Mouse (Mus musculus) cerebellum, postnatal 36 days (tissue): ENCODE results near the gene Tpcn1.

Experiments
- DNase-seq, 2 experiments: peaks; one replicate each; pipeline ENCODE4 v3.0.0; 2021 to 2022; ENCODE audit warnings: mixed read lengths in 2 of 2

Tpcn1 gene

DNA sequence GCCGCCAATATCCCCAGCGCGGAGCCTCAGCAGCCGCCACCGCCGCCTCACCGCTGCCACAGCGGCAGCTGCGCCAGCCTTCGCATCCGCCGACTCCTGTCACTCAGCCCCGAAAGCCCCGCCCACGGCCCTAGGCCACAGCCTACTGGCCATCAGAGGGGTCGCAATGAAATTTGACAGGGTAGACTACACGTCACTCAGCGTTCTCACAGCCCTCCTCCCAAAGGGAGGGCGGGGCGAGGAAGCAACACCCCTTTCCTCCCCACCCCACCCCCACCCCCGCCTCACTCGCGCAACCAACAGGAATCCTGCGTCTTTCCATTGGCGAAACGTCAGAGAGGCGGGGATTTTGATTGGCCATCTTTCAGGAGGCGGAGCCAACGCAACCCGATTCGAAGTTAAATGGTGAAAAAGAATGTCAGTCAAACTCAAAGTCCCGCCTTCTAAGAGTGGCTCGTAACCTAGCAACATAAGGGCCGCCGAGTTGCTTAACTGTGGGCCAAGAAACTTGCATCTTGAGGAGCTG, at the start of gene Tpcn1, which contains the start of gene Iqcd:
Tpcn1 (minus strand) TSS at position 105 of the 526 bp plus-strand sequence.
Iqcd (plus strand) TSS at position 448 of the 526 bp plus-strand sequence.
- DNase-seq = peak; percentile 98 to 99

DNA sequence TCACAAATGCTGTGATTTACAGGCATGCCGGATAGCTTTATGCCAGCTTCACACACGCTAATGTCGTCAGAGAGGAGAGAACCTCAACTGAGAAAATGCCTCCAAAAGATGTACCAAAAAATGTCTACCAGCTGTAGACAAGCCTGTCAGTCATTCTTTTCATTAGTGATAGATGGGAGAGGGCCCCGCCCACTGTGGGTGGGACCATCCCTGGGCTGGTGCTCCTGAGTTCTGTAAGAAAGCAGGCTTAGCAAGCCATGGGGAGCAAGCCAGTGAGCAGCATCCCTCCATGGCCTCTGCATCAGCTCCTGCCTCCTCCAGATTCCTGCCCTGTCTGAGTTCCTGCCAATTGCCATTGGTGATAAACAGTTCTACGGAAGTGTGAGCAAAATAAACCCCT, 47.2 kb upstream of the Tpcn1 start:
- no peak for DNase-seq

DNA sequence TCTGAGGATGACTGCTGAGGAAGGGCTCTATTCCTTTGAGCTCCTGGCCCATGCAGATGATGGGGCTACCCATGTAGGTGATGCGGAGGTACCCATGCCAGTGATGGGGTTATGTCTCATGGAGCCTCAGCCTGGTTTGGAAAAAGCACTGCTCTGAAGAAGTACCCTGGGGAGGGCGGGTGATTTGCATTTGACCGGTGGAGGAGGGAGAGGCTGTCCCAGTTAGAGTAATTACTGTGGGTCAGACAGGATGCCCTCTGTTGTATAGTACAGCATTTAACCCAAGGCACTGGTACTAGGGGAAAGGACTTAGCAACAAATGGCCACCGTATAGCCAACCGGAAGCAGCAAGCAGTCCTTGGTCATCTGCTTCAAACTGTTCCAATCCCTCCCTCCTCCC, 46.4 kb upstream of the Tpcn1 start:
- DNase-seq = no peak

DNA sequence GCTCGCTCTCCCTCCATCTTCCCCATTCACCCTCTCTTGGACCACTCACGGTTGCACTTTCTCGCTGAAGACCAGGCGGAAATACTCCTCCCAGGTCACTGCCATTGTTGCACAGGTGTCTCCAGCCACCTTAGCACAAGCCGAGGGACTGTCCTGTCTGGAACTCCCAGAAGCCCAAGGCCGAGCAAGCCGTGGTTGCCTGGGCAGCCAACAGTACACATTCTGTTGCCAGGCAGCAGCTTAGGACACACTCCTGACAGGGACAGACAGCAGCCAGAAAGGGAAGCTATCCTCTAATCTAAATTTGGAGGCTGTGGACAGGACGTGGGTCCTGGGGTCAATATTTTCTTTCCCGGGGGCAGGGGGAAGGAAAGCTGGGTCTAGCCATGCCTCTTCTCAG, 45.7 kb upstream of the Tpcn1 start, which contains the start of gene Cfap73:
Cfap73 (minus strand) TSS at position 105 of the 400 bp plus-strand sequence.
- DNase-seq = no peak

DNA sequence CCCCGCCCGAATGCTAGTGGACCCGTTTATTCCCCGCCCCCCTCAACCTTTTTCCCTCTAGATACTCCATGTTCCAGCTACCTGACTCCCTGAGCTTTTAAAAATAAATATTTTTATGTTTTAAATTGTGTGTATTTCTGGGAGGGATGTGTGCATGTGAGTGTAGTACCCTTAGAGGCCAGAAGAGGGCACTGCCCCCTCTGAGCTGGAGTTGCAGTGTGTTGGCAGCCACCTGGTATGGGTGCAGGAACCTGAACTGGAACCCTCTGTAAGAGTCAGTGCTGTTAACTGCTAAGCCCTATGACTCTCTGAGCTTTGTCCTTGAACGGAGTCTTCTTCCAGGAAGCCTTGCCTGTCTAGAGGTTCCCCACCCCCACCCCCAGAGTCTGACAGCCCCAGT, 43.4 kb upstream of the Tpcn1 start:
- DNase-seq = no peak

DNA sequence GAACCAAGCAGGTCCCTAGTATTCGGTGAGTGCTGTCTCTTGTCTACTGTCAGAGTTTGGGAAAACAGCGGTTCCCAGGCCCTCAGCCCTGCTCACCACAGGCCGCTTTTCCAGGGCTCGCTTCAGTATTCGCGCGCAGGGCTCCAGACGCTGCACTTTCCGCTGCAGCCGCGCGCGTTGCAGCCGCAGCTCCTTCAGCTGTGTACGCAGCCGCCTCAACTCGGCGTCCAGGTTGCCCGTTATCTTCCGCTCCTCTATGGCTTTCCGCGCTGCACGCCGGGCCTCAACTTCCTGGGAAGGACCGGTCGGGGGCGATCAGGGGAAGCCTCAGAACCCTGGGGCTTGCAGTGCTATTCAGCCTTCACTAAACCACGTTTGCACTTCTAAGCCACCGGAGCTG, 42.7 kb upstream of the Tpcn1 start:
- DNase-seq = no peak

DNA sequence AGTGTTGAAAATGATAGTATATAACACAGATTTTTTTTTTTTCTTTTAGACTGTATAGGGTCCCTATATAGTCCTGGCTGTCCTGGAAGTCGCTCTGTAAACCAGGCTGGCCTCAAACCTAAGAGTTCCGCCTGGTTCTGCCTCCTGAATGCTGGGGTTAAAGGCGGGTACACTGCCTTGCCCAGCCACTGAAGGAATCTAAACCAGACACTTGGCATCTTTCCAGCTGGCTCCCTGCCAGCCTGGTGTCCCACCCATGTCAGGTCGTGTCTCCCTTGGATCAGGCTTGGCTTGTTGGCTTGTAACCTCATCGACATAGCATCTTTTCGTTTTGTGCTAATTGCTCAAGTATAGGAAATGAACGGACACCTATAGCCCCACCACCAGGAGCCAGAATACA, 40.2 kb upstream of the Tpcn1 start:
- DNase-seq = no peak

DNA sequence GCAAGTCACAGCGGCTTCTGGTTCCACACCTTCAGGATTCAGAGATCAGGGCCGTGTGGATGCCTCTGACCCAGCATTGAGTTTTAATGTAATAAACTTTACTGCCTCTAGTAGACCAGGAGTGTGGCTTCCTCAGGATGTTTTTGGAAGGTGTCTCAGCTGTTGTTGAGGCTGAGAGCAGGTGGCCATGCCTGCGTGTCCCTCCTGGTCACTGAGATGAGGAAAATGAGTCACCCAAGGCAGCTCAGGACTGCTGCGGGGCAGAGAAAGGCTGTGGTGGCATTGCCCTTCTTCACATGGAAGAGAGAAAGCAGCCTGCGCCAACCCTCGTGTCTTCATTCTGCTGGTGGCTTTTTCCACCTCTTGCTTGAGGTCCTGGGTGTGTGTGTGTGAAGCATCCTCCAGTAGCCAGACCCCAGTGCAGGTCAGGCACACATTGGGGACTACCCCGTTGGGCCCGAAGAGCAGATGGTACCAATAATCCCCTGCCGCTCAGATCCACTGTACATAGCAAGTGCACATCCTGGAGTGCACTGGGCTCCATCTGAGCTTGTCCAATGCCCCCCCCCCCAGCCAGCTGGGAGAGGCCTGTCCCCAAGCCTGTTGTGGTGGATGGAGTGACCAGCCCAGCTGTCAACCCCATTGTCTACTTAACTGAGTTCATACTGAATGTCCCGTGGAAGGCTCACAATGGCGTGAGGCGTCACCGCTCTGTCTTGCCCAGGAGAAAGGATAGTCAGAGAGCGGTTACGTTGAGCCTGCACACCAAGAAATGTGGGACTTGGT, 39.2 kb upstream of the Tpcn1 start:
- no peak for DNase-seq

DNA sequence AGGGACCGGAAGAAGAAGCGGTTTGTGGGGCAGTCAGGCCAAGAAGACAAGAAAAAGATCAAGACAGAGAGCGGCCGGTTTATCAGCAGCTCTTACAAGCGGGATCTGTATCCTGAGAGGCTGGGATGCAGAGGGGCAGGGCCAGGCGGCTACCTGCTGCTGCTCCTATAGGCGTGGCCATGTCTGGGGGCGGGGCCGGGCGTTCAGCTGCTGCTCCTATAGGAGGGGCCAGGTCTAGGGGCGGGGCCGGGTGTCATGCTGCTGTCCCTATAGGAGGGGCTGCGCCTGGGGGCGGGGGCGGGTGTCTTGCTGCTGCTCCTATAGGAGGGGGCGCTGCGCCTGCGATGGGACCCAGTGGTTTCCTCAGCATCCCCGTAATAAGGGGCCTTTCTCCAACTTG, 37.9 kb upstream of the Tpcn1 start:
- no peak for DNase-seq

DNA sequence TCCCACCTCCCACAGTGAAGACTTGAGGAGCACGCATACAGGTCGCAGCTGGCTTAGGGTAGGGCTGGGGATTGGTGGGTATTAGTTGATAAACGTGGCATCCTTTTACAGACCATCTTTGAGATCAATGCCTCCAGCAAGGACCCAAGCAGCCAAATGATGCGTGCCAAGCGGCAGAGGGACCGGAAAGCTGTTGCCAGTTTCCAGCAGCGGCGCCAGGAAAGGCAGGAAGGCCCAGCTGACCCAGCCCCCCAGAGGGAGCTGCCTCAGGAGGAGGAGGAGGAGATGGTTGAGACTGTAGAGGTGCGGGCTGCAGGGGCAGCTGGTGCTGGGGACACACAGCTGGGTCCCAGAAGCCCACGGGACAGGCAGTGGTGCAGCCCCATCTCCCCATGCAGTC, 36.0 kb upstream of the Tpcn1 start:
- DNase-seq = peak in 1 of 2 experiments; percentile 34

DNA sequence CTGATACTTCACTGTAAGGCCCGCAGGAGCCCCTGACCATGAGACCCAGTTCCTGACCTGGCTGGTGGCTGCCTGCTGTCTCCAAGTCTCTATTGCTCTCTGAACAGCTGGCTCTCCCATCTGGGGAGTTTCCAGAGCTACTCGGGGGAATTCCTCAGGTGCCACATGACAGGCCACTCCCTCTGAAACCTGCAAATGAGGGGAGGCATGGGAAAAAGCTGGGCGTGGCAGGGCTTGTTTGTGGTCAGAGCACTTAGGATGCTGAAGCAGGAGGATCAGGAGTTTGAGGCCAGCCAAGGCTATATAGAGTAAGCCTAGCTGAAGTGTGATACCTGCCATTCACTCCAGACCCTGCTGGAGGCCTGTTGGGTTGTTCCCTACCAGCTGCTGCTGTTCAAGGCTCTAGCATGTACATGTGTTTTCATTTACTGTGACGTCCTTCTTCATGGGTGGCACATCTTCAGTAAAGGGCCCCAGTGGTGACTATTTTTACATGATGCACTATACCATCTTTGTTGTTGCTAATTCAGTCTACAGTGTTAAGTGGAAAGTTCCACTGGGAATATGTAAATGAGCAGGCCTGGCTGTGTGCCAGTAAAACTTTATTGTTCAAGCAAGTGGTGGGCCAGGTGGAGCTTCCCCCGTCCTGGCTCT, 33.9 kb upstream of the Tpcn1 start:
- no peak for DNase-seq

DNA sequence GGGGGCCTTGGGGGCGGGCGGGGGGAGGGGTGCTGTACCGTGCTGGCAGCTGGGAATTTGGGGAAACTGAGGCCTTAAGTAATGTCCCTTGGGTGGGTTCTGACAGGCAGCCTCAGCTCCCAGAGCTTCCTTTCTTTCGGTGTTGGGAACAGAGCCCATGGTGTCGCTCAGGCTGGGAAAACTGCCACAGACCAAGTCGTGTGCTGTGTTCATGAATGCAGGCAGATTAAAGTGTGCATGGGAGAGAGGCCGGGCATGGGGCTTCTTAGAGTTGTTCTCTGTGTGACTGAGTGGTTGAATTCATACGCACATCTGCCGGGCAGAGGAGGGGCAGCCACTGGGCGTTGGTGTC, 33.3 kb upstream of the Tpcn1 start:
- DNase-seq = no peak

DNA sequence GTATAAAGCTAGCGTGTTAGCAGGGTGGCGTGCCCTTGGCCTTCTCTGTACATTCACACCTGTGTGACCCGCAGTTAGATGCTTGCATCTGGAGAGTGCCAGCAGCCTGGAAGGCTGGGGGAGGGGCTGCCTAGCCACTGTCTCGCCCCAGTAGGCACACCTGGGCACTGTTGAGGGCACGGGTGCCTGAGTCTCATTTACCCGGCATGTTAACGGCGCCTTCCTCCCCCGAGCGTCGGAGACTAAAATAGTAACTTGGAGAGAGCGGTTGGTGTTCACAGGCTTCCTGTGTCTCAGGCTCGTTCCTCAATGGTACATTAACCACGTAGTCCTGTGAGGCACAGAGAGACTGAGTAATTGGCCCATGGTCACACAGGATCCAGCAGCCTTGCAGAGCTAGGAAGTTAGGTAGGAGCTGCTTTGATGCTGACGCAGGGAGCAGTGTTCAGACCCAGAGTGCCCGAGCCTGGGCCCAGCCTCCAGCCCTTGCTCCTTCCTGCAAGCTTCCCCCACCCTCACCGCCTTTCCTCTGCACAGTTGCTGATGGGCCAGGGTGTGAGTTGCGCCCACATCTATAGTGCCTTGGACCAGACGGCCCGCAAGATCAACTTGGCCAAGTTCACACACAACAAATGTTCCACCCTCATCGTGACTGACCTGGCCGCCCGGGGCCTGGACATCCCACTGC, 32.7 kb upstream of the Tpcn1 start:
- no peak for DNase-seq

DNA sequence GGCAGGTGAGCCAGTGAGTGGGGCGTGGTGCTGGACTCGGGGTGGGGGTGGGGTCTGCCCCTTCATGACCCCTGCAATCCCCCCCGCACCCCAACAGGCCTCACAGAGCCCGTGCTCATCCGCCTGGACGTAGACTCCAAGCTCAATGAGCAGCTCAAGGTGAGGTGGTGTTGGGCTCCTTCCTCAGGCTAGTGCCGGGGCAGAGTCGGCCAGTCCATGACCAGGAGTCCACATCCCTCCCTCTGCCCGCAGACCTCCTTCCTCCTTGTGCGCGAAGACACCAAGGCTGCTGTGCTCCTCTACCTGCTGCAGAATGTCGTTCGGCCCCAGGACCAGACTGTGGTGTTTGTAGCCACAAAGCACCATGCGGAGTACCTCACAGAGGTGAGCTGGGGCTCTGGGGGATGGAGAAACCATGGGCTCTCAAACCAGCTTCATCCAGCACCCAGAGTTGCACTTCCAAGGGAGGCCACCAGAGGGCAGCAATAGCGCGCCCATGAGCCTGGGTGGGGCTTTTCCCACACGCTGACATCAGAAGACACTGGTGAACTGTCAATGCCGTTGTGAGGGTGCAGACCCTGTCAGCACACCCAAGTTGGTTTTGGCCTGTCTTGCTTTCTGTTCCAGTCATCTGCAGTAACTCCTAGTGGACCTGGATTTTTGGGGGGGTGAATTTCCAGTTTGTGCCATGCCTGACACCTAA, 32.1 kb upstream of the Tpcn1 start:
- peak; percentile 83 to 86 for DNase-seq

DNA sequence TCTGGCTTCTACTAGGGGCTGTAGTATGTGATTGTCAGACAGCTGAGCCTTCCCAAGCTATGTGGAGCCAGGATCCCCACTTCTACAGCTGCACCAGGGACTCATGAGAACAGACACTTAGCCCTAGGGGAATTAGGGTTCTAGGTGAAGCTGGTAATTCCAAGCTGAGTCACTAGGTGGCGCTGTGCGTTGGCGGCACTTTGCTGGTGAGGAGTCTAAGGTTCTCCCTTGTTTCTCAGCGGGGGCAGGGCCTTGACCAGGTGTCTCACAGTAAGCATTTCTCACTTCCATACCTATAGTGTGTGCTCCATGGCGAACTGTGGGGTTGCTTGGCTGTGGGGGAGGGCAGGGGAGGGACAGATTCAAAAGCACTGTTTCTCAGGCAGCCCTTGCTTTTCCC, 30.7 kb upstream of the Tpcn1 start:
- peak; percentile 81 to 82 for DNase-seq

DNA sequence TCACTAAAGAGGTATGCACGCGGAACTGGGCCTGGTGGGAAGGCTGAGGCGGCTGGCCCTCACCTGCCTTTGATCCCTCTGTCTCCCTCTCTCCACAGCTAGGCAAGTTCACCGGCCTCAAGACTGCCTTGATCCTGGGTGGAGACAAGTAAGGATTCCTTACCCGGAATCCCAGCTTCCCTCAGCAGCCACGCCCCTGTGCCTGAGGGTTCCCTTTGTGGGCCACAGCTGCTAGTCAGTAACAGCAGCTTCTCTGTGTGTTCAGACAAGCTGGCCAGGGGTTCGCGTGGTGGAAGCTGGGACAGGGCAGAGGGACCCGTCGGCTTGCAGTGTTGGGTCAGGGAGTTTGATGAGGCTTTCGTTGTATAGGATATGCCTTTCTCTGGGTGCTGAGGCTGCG, 30.3 kb upstream of the Tpcn1 start:
- no peak for DNase-seq

DNA sequence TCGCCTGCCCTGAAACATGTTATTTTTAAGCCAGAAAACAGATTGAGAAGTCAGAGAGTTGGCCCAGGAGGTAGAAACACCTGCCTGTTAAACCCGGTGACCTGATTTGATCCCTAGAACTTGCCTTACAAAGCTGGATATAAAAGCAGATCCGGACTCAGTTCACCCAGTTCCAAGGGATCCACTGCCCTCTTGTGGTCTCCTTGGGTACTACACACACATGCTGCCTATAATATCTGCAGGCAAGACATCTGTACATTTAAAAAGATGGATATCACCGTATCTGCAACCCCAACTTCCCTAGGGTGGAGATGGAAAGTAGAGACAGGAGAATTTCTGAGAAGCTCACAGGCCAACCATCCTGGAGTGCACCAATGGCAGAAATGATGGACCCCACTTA, 27.4 kb upstream of the Tpcn1 start:
- DNase-seq = no peak

DNA sequence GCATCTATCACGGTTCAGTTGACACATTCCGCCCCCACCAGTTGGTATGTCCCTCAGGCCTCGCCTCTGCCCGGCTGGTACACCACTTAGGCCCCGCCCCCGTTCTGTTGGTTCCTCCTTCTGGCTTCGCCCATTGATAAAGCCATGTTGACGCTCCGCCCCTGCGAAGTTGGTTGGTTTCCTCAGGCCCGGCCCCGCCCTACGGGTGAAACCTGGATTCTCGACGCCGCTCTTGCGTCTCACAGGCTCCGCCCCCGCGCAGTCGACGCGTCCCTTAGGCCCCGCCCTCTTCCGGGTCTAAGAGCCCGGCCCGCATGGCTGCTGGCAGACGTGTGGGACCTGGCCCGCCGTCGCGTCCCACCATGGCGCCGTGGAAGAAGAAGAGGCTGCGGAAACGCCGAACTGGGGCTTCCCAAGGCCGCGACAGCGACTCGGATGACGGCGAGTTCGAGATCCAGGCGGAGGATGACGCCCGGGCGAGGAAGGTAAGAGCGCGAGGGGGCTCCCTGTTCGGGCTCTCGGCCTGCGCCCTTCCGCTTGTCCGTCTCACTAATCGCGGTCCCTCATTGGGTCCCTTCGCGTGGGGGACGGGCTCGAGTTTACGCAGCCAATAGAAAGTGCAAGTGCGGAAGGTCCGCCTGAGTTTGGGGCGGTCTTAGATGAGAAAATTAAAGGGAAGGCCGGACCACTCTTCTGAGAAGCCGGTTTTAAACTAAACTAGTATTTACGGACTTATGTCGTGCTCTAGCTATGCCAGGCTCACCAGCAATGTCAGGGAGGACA, 24.5 kb upstream of the Tpcn1 start:
- peak; percentile 100 for DNase-seq

DNA sequence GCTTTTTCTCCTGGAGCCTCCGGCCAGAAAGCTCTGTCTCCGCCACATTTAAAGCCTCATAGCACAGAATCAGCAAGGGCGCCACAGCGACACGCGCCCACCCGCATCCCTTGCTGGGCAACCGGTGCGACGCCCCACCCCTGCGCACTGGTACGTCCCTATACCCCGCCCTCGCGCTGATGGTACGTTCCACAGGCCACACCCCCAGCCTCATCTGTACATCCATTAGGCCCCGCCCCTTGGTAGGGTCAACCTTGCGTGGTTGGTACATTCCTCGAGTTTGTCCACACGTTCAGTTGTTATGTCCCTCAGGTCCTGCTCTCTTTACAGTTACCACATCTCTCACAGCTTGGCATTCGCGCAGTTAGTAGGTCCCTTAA, 24.0 kb upstream of the Tpcn1 start, which contains the start of the genes Rita1 and Ddx54:
Rita1 (minus strand) TSS at position 148 of the 380 bp plus-strand sequence.
Ddx54 (plus strand) TSS at position 298 of the 380 bp plus-strand sequence.
- peak; percentile 98 to 99 for DNase-seq

DNA sequence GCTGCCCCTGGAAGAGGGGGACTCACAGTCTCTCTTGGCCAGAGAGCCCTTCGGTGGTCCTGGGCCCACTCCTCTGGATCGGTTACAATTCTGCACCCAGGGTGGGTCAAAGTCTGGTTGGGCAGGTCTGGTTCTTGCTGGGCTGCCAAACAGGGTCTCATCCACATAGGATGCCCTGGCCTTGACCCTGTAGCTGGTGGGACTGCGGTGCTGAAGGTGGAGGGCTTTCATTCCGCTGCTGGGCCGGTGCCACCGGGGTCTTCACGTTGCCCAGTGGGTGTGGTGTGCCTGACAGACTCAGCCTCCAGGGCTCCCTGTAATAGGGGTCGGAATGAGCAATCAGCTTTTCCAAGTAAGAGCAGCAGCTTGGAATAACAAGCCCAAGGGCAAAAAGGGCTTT, 22.9 kb upstream of the Tpcn1 start:
- DNase-seq = no peak

DNA sequence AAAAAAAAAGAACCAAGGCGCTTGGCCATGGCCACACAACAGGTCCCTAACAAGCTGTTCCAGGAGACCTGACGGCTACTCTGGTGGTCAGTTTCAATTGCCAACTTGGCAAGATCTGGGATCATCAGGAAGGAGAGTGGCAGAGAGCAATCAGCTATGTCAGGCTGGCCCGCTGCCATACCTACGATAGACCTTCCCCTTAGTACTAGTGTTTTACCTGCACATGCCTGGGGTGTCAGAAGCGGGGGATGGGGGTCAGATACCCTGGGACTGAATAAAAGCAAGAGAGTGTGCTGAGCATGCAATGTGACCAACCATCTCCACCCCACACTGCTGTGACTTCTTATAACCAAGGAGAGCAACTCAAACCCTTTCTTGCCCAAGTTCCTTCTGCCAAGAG, 22.4 kb upstream of the Tpcn1 start:
- DNase-seq = no peak

DNA sequence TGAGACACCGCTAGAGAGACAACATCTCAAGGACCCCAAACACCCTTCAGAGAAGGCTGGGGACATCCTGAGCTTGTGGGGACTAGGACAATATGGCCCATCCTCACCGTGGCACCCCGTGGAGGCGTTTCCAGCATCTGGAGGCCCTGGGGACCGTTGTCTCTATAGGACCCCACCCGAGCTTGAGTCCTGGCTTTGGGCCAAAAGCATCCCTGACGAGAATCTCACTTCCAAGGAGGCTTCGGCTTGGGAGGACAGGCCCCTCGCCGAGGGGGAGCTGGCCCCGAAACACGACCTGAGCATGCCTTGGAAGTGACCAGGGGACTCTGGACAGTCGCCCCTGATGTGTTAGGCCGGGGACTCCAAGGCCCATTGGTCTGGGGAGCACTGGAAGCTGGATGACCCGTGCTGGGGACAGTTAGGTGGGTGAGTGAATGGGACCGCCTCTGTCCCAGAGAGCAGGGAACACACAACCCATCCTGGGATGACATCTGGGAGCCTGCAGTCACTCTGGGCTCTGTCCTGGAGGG, 20.8 kb upstream of the Tpcn1 start:
- no peak for DNase-seq
